Mouse (Mus musculus) cortical plate, adult 2 months (tissue): Measurements from ENCODE around the gene Spem1. TPM values are rescaled to one million over a fixed set of nuclear protein-coding genes. Genes with fewer than 3 reads are reported as not detected.

Experiments
- H3K27ac ChIP-seq: fragments of 200-500 bp; 2 replicates; pipeline ENCODE4 v1.5.1; 2012; ENCODE audit warnings: low read length, control low read depth, inconsistent platforms; ENCODE audit not compliant: insufficient read depth
- H3K4me1 ChIP-seq: fragments of 200-500 bp; 2 replicates; pipeline ENCODE4 v1.6.1; 2011; ENCODE audit warnings: low read length; ENCODE audit not compliant: control insufficient read depth, insufficient read depth
- H3K4me3 ChIP-seq: fragments of 200-500 bp; 2 replicates; pipeline ENCODE4 v1.5.1; 2011; ENCODE audit warnings: mild to moderate bottlenecking, low read length, control low read depth; ENCODE audit not compliant: insufficient read depth
- CTCF ChIP-seq: fragments of 200-500 bp; IDR thresholded peaks from 2 replicates; pipeline ENCODE4 v1.5.1; 2011; ENCODE audit warnings: mild to moderate bottlenecking, control low read depth, low read length; ENCODE audit not compliant: insufficient read depth; ENCODE audit errors: extremely low read depth
- POLR2A ChIP-seq: fragments of 200-500 bp; IDR thresholded peaks from 2 replicates; pipeline ENCODE4 v1.6.1; 2011; ENCODE audit warnings: mild to moderate bottlenecking, low read length, control low read depth; ENCODE audit not compliant: insufficient read depth; ENCODE audit errors: extremely low read depth
- polyA plus RNA-seq: library from polyadenylated mRNA; depleted of rRNA; stranded (reverse); fragments of >200 nt; gene quantifications from 2 replicates; pipeline ENCODE4 v1.2.3, GENCODE M21; 2012

The Spem1 gene
- polyA plus RNA-seq, 1 experiment: 0.10 TPM

DNA sequence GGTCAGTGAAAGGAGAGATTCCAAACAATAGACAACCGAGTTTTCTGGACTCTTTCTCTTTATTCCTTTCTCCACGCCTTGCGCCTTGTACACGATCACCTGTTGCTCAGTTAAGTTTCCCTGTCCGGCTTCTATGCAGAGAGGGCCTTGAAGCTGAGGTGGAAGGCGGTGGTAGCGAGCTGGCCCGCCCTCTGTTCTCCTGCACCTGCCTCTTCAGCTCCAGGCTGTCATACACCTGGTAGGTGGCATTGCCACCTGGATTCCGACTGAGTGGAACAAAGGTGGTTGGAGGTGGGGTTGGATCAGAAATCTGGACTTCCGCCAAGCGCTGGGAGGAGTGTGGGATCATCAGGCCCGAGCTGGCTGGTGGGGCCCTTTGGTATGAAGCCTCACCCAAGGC is 5.5 kb downstream of the Spem1 start:
- TF ChIP-seq CTCF (no peak), POLR2A (no peak)
- Histone ChIP-seq H3K4me3 (no peak overlapping the region), H3K4me1 (no peaks in the 10 kb centered on the region), H3K27ac (no peak overlapping the region)

DNA sequence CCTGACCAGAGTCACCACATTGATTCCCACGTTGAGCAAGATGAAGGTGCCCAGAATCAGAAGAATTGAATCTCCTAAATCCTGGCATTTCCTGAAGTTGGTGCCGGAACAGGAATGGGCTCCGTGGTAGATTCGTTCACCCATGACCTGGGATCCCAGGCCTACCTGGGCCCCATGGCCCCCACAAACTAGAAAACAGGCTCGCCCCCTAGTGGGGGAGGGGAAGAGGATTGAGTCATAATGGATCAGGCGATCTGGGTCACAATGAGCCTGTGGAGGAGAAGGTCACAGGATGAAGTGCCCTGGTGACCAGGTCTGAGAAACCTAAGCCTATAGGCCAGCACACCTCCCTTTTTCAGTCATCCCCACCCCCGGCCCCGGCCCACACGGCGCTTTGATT is 6.8 kb downstream of the Spem1 start, which contains the start of gene Gm39566:
Gene Gm39566 (minus strand): TSS at position 144 of the 400 bp plus-strand sequence.
- Histone ChIP-seq H3K4me3 (no peak within 1 kb of the TSS), H3K4me1 (no peaks in the 10 kb centered on the region), H3K27ac (no peak within 1 kb of the TSS)
- TF ChIP-seq CTCF (no peak), POLR2A (no peak)

- Histone ChIP-seq H3K4me3 (no peak overlapping the region), H3K27ac (no peak overlapping the region), H3K4me1 (no peaks in the 10 kb centered on the region)
- no peak for TF ChIP-seq CTCF
- no peak for TF ChIP-seq POLR2A
These were observed 11.7 kb downstream of the Spem1 start for GRCm38 (mm10) chr11:69810280-69810679.

DNA sequence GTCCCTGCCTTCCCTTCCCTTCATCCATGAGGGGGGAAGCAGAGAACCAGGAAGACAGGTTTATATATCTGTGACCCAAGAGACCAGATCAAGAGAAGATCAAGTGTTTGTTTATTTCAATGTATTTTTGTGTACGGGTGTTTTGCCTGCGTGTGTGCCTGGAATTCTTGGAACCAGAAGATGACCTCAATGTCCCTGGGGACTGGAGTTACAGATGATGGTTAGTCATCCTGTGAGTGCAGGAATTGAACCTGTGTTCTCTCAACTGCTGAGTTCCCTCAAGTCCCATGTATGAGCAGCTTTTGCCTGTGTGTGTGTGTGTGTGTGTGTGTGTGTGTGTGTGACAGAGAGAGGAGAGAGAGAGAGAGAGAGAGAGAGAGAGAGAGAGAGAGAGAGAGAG is 14.3 kb downstream of the Spem1 start:
- Histone ChIP-seq H3K4me3 (no peak overlapping the region), H3K27ac (no peak overlapping the region), H3K4me1 (no peaks in the 10 kb centered on the region)
- TF ChIP-seq CTCF: no peak
- no peak for TF ChIP-seq POLR2A

- no peak overlapping the region for H3K4me3 ChIP-seq
- H3K27ac ChIP-seq: no peak overlapping the region
- H3K4me1 ChIP-seq: peaks cover 1% of the 10 kb centered on the region; the same call in 1 of the 2 replicates
- TF ChIP-seq CTCF: no peak
- TF ChIP-seq POLR2A: no peak
These were observed 15.6 kb downstream of the Spem1 start for GRCm38 (mm10) chr11:69806378-69806777.

DNA sequence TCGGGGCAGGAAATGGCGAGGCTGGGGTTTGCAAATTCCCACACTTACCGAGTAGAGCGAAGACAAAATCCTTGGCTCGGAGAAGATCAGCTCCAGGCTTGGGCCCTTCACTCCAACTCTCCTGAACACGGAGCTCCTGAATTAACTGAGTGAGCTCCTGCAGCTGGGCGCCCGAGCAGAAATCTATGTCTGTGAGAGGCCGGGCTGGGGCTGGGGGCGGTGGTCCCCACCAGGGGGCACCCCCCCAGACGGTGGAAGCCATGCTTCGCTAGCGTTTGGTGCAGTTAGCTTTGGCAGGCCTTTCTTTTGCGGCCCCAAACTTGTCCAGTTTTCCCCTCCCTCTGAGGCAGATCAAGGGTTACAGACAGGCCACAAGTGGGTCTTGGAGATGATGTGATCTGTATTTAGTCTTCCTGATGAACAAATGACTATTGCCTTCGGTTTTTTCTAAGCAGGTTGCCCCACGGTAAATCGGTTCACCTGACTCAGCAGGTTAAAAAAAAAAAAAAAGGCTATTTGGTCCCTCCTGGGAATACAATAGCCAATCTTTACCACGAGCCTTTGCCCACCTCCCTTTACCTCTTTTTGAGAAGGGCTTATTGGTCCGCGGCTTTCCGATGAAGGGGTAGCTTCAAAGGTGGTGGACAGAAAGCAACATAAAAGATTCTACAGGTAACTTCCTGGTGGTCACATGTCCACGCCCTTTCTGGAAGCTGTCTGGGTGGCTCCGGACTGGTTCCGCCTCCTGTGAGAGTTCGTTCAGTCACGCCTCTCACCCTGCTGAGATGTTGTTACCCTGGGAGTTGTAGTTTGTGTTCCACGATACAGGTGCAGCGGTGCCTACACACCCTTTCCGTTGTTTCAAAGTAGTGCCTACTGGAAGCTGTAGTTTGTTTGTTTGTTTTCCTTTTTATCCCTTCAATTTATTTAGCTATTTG is 16.7 kb downstream of the Spem1 start, which contains the start of gene Tmem102:
Gene Tmem102 (minus strand): TSS at position 653 of the 938 bp plus-strand sequence.
- no peak for TF ChIP-seq POLR2A
- no peak for TF ChIP-seq CTCF
- H3K4me1 ChIP-seq: peaks cover 1% of the 10 kb centered on the region; the same call in 1 of the 2 replicates
- H3K4me3 ChIP-seq: no peak within 1 kb of the TSS

GRCm38 (mm10) chr11:69804652-69804940 is 17.4 kb downstream of the Spem1 start:
- peaks cover 1% of the 10 kb centered on the region; the same call in 1 of the 2 replicates for H3K4me1 ChIP-seq
- TF ChIP-seq POLR2A (no peak), CTCF (no peak)
- no peak overlapping the region for H3K4me3 ChIP-seq
- H3K27ac ChIP-seq: no peak overlapping the region

More for the DNA sequence above, 16.7 kb downstream of the Spem1 start, which contains the start of gene Tmem102:
- no peak within 1 kb of the TSS for H3K27ac ChIP-seq

- no peak for TF ChIP-seq POLR2A
- TF ChIP-seq CTCF: no peak; the same call in 1 of the 2 replicates
- peaks cover 1% of the 10 kb centered on the region; the same call in 1 of the 2 replicates for H3K4me1 ChIP-seq
- no peak overlapping the region for H3K27ac ChIP-seq
- H3K4me3 ChIP-seq: peak overlapping the region; percentile 78
These were observed 18.0 kb downstream of the Spem1 start for GRCm38 (mm10) chr11:69803786-69804651.

DNA sequence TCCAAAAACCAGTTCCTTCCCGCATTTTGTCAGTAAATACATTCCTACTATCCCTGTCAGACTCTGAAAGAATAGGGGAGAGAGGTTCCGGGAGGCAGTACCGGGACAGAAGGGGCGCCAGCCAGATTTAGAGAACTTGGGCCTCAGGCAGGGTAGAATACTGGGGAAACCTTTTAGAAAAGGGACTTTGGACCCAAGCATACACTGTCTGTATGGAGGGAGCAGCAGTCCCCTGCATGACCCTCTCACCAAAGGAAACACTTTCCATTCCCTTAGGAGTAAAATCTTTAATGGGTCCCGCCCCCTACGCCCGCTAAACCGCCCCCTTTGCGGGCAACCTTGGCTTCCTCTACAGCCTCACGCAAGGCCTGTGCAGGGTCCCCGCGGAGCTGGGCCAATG is 18.7 kb downstream of the Spem1 start:
- H3K4me1 ChIP-seq: peaks cover 1% of the 10 kb centered on the region; the same call in 1 of the 2 replicates
- TF ChIP-seq POLR2A (no peak), CTCF (no peak)
- peak overlapping the region; percentile 78; the same call in 1 of the 2 replicates for H3K4me3 ChIP-seq
- no peak overlapping the region for H3K27ac ChIP-seq

DNA sequence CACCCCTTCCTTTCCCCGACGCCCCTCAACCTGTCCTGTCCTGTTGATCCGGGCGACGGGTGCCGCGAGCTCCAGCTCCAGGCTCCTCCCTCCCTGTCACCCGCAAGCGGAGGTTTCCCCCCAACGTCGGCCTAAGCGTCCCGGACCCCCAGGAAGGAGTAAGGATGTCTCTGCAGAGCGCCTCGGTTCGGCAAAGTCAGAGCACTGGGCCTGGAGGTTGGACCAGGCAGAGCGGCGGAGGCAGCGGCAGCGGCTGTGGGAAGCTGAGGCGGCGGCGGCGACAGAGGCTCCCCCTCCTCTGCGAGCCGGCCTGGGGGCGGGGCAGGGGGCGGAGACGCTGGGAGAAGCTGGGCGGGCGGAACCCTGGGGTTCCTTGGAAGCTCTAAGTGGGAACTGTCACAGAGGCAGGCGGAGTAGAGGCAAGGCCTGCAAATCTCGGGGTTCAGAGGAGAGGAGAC is 19.3 kb downstream of the Spem1 start:
- peak overlapping the region; percentile 78 for H3K4me3 ChIP-seq
- peak overlapping the region; percentile 72 for H3K27ac ChIP-seq
- TF ChIP-seq POLR2A (no peak), CTCF (no peak)
- H3K4me1 ChIP-seq: peaks cover 1% of the 10 kb centered on the region; the same call in 1 of the 2 replicates
